Mouse (Mus musculus) thymus, postnatal 36 days (tissue): ENCODE results near the gene Rab31.

Experiments used
- DNase-seq, 2 experiments: peaks; one replicate each; pipeline ENCODE4 v3.0.0; 2022; ENCODE audit warnings: mixed read lengths in 2 of 2

The Rab31 gene

GRCm38 (mm10) chr17:65737175-65737574 is 35.4 kb downstream of the Rab31 start:
- no peak for DNase-seq

- no peak for DNase-seq
Measured at GRCm38 (mm10) chr17:65735088-65735487, 37.5 kb downstream of the Rab31 start.

DNA sequence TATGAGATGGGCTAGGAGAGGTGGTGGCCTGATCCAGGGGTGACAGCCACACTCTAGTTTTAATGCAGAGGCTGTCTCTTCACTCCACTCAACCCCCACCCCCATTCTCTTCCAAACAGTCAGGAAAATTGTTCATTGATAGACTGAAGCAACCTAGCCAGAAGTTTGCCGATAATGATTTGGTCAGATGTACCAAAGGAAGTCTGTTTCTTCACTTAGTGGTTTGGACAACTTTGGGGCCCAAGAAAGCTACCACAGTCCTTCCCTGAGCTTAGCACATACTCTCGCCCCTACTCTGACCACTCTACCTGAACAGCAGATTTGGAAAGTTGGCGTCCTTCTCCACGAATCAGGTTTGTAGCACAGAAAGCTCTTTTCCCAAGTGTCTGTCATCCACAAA is 39.9 kb downstream of the Rab31 start:
- no peak for DNase-seq

DNA sequence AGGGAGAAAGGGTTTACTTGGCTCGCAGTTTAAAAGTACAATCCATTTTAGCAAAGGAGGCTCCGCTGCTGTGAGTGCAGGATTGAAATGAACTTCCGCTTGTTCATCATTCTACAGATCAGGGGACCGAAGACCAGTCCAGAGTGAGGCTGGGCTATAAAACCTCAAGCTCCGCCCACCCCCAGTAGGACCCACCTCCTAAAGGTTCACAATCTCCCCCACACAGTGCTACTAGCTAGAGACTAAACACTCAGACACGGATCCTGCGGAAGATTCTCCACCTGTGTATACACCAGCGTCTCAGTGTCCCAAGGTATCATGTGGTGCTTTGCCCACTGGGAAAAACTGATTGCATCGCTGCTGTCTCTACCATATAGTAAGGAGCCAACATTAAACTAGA is 40.8 kb downstream of the Rab31 start:
- DNase-seq: no peak

- DNase-seq: no peak
Measured at GRCm38 (mm10) chr17:65729945-65730741, 42.4 kb downstream of the Rab31 start.

- DNase-seq: no peak
Measured at GRCm38 (mm10) chr17:65726755-65727154, 45.8 kb downstream of the Rab31 start.

- DNase-seq: peak; percentile 23 to 34
Measured at GRCm38 (mm10) chr17:65726274-65726673, 46.3 kb downstream of the Rab31 start.

DNA sequence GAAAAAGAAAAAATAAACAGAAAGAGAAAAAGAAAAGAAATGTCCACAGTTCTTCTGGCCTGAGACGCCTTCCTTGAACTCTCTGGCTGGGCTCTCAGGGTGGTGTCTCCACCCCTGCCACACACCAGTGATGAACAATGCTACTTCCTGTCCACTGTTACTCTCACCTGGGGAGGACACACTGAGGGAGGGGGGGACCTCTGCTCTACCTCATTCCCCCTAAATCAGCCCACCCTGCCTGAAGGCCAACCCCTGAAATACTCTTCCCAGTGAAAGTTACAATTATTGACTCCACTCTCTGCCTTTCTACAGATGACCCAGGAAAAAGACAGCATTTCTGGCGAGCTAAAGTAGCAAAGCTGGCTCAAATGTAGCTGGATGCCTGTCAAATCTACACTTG is 46.7 kb downstream of the Rab31 start:
- DNase-seq: no peak

- DNase-seq: no peak
Measured at GRCm38 (mm10) chr17:65725381-65725780, 47.2 kb downstream of the Rab31 start.

GRCm38 (mm10) chr17:65724254-65724653 is 48.3 kb downstream of the Rab31 start:
- peak; percentile 64 to 80 for DNase-seq

- peak; percentile 32 to 61 for DNase-seq
Measured at GRCm38 (mm10) chr17:65723633-65724032, 48.9 kb downstream of the Rab31 start.

DNA sequence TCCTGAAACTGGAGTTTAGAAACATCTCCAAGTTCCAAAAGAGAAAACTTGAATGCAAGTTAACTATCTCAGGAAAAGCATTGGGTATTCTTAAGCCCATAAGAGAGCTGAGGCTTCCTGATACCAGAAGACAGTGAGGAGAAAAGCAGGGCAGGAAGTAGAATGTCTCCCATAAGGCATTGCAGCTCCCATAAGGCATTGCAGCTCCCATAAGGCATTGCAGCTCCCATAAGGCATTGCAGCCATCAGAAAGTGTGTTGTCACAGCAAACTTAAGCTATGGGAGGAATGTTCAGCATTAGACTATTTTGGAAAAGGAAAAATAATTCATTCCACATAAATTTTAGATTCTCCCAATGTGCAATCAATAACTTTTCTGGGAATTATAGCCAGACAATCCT is 51.2 kb downstream of the Rab31 start:
- no peak for DNase-seq

DNA sequence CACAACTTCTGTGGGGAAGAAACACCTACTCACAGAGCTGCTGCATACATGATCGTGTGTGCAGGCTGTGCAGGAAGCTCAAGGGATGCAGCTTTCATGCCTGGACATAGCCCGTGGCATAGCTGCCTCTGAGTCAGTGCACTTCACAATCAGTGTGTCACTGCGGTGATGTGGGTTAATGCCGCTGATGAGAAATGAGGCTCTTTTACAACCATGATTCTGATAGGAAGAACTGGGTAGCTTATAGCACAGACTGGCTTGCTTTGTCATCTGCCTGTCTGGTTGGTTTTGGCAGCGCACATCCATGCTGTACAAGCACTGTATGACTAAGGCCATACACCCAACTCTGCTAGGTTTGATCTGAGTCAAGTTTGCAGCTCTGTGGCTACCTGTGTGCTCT is 52.7 kb downstream of the Rab31 start:
- DNase-seq: no peak

DNA sequence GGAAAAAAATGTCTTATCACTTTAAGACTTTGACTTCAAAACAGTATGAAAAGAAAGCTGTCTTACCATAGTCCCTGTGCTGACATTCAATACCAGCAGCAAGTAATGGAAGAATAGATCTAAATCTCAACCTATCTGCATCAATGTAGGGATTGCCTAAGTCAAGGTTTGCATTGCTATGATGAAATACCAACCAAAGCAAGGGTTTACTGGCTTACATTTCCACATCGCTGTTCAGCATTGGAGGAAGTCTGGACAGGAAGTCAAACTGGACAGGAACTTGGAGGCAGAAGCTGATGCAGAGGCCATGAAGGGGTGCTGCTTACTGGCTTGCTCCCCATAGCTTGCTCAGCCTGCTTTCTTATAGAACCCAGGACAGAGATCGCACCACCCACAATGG is 54.0 kb downstream of the Rab31 start:
- no peak for DNase-seq

GRCm38 (mm10) chr17:65717658-65718199 is 54.8 kb downstream of the Rab31 start:
- DNase-seq: no peak

GRCm38 (mm10) chr17:65714060-65714459 is 58.5 kb downstream of the Rab31 start:
- no peak for DNase-seq

GRCm38 (mm10) chr17:65712861-65713535 is 59.6 kb downstream of the Rab31 start:
- DNase-seq: no peak

- DNase-seq: no peak
Measured at GRCm38 (mm10) chr17:65711779-65712178, 60.8 kb downstream of the Rab31 start.

DNA sequence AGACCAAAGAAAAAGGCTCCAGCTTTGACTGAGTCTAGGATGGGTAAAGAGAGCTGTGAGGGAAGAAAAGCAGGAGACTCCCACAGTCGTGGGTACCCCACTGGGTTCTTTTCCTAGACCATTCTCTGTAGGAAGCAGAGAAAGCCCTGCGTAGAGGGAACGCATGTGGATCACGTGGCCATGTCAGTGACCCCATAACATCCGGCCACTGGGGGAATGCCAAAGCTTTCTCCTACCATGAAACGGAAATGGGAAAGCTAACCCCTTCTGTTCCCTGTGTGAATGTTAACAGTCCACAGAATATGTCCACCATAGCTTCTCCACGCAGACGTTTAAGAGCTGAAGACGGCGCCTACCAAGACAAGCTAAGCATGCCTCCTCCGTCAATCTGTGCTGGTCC is 62.0 kb downstream of the Rab31 start:
- no peak for DNase-seq

DNA sequence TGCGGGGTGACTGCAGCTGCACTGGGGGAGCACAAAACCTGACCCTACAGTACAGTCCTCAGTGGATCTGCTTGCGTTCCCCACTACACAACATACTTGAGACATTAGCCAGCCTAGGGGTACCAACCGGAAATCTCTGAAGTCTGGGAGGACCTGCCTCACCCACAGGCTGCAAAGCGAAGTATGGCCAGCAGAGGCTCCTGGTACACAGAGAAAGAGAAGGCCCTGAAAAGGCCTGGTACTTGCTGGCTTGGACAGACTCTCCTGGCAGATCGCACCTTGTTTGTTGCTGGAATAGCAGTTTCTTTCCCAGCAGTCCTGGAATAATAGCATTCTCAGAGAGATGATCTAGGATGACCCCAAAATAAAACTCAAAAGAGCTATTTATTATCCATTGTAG is 66.3 kb downstream of the Rab31 start:
- peak; percentile 70 to 71 for DNase-seq

DNA sequence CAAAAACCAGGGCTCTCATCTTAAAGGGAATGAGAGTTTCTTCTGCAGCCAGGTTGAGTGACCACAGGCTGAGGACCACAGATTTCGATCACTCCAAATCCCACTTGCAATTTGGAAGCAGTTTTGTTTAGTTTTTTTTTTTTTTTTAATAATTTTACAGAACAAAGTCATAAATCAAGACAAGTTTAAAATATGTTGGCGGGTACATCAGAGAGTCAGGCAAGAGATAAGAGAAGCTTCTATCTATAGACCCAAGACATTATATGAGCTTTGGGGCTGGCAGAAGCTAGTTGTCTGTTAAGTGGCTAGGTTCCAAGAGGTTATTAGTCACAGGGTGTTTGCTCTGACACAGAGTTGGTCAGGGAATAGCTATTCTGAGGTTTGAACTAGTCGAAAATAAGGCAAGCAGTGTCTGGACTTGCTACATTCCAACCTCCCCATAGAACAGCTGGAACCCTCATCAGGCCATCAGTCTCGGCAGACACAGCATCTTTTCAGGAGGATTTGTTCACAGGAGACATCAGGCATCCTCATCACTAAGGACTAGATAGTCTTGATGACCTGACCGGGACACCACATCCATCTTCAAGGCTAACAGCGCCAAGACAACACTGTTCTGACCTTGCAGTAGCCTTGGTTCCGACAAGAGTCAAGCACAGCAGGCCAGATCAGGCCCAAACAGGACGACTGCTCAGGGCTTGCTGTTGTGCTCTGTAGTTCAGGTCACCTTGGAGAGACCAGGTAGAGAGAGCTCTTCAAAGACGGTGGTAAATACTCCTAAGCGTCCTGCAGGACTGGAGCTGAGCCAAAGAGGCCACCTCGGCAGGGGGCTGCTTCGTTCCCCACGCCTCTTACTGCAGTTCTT is 68.8 kb downstream of the Rab31 start:
- no peak for DNase-seq

GRCm38 (mm10) chr17:65701797-65702566 is 70.6 kb downstream of the Rab31 start:
- no peak for DNase-seq
